Mouse (Mus musculus) E14TG2a.4 (cell line): ENCODE results near the gene Dip2a.

Experiments
- CTCF ChIP-seq: conservative IDR thresholded peaks from 2 replicates; pipeline ENCODE4 v1.5.1; 2014; ENCODE audit warnings: low read length
- NANOG ChIP-seq: IDR thresholded peaks from 2 replicates; pipeline ENCODE4 v1.6.1; 2014; ENCODE audit warnings: borderline replicate concordance, low read length, mixed read lengths

GRCm38 (mm10) chr10:76358468-76358867, 13.4 kb upstream of the Dip2a start:
- no peak for TF ChIP-seq CTCF
- TF ChIP-seq NANOG, result no peak
